Comparison of ENCODE assay signal across 12 mouse cellular contexts in genomic region chr2:138484871-138485270, GRCm38 (mm10).
"Had no signal": no experiment of that assay in that cellular context is flagged by ENCODE, and none has a peak within 500 bp of the region (broad histone marks: within the 10 kb centered on the region; RNA-seq: fewer than 3 reads in every experiment).

No protein-coding gene starts in this region.

- DNase-seq: left cerebral cortex, postnatal 4 days; liver; liver, embryonic 13.5 days; liver, postnatal 0 days; lung, adult 18-20 months; lung, adult 2 months; lung, embryonic 14.5 days; lung, postnatal 10 days; lung, postnatal 14 days; lung, postnatal 36 days; lung, postnatal 4 days; midbrain, embryonic 14.5 days had no signal
